Mouse (Mus musculus) urinary bladder, postnatal 10 days (tissue): ENCODE data around the gene Msantd2.

Experiments
- DNase-seq: peaks from one replicate; pipeline ENCODE4 v3.0.0; 2022; ENCODE audit warnings: low spot score

Gene Msantd2

DNA sequence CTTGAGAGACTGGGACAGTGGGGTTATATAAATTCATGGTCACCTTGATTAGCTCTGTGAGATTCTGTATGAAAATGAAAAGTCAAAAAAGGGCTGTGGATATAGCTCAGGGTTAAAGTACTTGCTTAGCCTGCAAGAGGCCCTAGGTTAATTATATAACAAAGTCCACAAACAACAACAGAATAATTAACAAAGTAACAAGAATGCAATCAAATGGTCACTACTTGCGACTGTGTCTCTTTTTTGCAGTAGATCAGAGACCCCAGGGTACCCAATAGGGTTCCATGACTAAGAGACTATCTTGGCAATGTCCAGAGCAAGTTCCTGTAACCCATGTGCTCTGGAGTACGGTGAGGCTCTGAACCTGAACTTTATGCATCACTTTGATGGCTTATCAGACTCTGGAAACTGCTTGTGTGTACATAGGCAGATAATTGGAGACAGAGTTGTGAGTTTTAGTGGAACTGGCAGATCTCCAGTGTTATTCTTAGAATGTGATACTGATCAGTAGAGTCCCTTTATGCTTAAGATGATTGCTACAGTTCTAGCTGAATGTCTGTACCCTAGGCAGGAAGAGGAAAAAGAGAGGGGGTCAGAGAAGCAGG, 80.2 kb downstream of the Msantd2 start:
- no peak for DNase-seq

DNA sequence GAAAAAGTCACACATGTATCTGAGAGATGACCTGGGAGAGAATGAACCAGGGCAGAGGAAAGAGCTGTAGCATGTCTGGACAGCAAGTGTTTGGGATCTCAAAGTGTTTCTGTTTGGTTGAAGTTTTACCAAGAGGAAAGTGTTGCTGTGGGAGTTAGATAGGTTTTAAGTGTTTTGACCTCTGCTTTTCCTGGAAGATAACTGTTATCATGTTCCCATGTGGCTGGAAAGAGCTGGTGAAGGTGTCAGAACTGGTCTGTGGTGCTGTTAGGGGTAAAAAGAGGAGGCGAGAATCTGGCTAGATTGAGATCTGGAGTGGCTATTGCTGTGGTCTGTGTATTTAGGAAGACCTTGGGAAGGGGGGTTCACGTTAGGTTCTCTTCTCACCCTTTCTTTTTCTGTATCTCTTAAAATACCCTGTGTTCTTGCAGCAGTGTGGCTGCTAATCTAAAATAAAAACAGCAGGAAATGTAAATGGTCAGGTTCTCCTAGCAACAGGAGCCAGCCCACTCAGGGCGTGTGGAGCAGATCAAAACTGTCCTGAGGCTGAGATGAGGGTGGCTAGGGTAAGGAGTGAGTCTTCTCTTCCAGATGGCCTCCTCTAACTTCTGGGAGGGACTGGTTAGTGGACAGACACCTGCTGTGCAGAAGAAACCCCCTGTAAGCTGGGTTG, 83.2 kb downstream of the Msantd2 start:
- DNase-seq = no peak
